Mouse (Mus musculus) liver, embryonic 14.5 days (tissue): ENCODE data around the gene Gm2888.
"Not testable (repeated sequence)": the region's sequence is repeated elsewhere in the genome, so short reads cannot be mapped to it uniquely, and the experiment has no call there.

ENCODE experiments used
- CTCF ChIP-seq: IDR thresholded peaks from 2 replicates; pipeline ENCODE4 v1.5.1; 2016; ENCODE audit warnings: antibody characterized with exemption, low read depth, control low read depth
- EP300 ChIP-seq: IDR thresholded peaks from 2 replicates; pipeline ENCODE4 v1.6.1; 2016; ENCODE audit warnings: antibody characterized with exemption, low read depth

DNA sequence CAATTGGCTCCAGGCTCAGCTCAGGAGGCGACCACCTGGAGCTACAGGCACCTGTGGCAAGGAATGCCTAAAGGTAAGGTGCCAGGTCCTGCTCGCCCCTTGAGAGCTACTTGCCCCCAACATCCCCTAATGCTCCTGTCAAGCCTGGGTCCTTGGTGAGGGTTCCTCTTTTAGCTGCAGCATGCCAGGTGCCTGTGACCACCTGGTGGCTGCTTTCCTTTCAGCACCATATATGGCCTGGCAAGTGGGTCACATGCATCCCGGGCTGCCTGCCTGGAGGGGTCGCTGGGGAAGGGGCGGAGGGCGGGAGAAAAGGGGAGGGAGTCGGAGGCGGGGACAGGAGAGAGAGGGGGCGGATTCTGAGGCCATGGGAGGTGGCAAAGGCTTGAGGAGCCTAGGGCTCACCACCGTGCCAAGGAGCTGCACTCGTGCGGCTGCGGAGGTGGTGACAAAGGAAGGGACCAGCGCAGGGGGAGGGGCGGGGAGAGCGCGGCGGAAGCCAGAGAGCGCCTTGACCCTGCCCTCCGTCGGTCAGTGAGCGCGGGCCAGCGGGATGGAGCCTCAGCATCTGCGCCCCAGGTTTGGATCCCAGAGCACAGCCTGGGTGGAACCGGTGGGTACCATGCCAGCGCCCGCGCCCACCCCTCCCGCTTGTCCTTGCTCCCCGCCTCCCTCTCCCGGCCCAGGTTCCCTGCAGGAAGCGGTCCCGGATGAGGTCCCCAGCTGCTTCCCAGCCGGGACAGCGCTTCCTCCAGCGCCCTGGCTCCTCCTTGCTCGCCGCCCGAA is 19.1 kb downstream of the Gm2888 start, which contains the start of gene Gm2897:
- not testable (repeated sequence) for TF ChIP-seq CTCF, EP300
